Mouse (Mus musculus) brown adipose tissue, adult 24 weeks (tissue): Measurements from ENCODE around the gene Cacna1c. TPM values are rescaled to one million over a fixed set of nuclear protein-coding genes. Genes with fewer than 3 reads are reported as not detected.

Experiments used
- H3K27ac ChIP-seq: fragments of 200-500 bp; replicated peaks from 2 replicates; pipeline ENCODE4 v1.5.1; 2012; ENCODE audit warnings: low read depth, mild to moderate bottlenecking, low read length
- H3K4me1 ChIP-seq: fragments of 200-500 bp; 2 replicates; pipeline ENCODE4 v1.6.1; 2012; ENCODE audit warnings: low read length, mixed read lengths; ENCODE audit not compliant: control insufficient read depth, insufficient read depth, insufficient read length
- H3K4me3 ChIP-seq: fragments of 200-500 bp; 2 replicates; pipeline ENCODE4 v1.5.1; 2012; ENCODE audit warnings: low read depth, mild to moderate bottlenecking, low read length, moderate library complexity; ENCODE audit not compliant: insufficient read depth
- polyA plus RNA-seq: library from polyadenylated mRNA; stranded (reverse); fragments of >200 nt; gene quantifications from 2 replicates; pipeline ENCODE4 v1.2.4, GENCODE M21; 2012; ENCODE audit not compliant: missing spikeins, insufficient read depth, insufficient read length

Cacna1c gene
- polyA plus RNA-seq, 1 experiment: 0.48 TPM

DNA sequence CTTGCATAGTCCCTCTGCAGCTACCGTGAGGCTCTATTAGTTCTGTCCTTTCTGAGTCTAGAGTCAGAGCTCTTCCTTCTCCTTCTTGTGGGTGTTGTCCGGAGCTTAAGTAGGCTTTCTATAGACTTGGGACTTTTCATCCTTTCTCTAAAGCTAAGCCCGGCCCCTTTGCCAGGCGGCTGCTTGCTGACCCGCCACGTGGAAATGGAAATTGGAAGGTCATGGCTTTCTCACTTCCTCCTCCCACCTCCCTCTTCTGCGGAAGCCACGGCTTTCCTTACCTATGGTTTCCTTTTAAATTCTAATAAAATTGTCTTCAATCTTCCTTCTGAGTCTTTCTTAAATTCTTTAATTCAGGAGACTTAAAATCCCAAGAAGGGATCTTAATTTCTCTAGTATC is 148.9 kb downstream of the Cacna1c start:
- H3K4me1 ChIP-seq: no peaks in the 10 kb centered on the region
- no peak overlapping the region for H3K27ac ChIP-seq
- H3K4me3 ChIP-seq: no peak overlapping the region

- no peaks in the 10 kb centered on the region for H3K4me1 ChIP-seq
- H3K4me3 ChIP-seq: no peak overlapping the region
- no peak overlapping the region for H3K27ac ChIP-seq
Observed at GRCm38 (mm10) chr6:119045498-119045897, 150.7 kb downstream of the Cacna1c start.

DNA sequence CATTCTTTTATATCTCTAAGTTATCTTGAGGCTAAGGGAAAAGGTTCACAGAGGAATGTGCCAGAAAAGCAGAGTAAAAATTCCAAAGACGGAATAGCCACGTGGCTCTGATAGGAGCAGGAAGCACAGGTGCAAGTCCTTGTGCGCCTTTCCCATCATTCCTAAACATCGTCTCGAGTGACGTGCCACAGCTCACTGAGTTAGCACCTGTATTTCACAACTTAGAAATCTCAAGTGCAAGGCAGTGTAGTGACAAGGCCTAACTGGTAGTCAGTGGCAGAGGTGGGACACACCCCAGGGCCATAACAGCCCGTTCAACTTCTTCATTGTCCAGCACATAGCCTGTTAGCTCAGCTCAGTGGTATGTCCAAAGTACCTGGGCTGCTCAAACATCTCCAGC is 152.1 kb downstream of the Cacna1c start:
- Histone ChIP-seq H3K27ac (no peak overlapping the region), H3K4me3 (no peak overlapping the region), H3K4me1 (no peaks in the 10 kb centered on the region)

- H3K4me1 ChIP-seq: no peaks in the 10 kb centered on the region
- no peak overlapping the region for H3K4me3 ChIP-seq
- no peak overlapping the region for H3K27ac ChIP-seq
Observed at GRCm38 (mm10) chr6:119042803-119043202, 153.4 kb downstream of the Cacna1c start.

GRCm38 (mm10) chr6:119040961-119041360 is 155.3 kb downstream of the Cacna1c start:
- Histone ChIP-seq H3K4me1 (no peaks in the 10 kb centered on the region), H3K27ac (no peak overlapping the region), H3K4me3 (no peak overlapping the region)

- no peak overlapping the region for H3K27ac ChIP-seq
- no peaks in the 10 kb centered on the region for H3K4me1 ChIP-seq
- no peak overlapping the region for H3K4me3 ChIP-seq
Observed at GRCm38 (mm10) chr6:119039815-119040214, 156.4 kb downstream of the Cacna1c start.

DNA sequence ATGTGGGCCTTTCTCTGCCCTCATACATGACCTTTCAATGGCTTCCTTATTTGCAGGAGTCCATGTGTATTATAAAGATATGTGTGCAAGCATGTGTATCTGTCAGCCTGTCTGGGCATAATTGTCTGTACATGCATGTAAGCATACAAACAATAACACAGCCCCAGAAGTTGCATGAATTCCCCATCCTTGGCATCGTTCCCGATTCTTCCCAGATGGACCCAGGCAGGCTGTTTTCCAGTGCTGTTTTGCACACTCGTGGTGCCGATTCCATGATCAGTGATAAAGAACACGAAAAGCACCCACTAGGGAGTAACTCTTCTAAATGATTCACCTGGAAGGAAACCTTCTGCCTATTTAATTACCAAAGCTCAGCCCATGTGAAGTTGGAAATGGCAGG is 156.9 kb downstream of the Cacna1c start:
- H3K27ac ChIP-seq: no peak overlapping the region
- no peak overlapping the region for H3K4me3 ChIP-seq
- no peaks in the 10 kb centered on the region for H3K4me1 ChIP-seq

DNA sequence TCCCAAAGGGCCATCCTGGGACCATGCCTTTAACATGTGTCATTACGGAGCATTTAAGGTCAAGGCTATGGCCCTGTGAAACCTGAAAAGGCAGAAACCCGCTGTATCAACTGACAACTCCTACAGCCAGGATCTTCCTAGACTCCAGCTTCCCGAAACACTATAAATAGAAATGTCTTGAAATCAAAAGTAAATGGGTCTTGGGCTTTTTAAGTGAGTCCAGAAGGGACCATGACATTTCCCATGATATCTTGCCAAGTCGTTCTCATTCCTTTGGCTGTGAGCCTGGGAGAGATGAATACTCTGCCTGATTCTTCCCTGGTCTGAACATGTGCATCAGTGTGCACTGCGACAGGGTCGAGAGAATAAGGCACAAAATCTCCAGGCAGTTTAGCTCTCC is 158.4 kb downstream of the Cacna1c start:
- H3K4me1 ChIP-seq: no peaks in the 10 kb centered on the region
- H3K27ac ChIP-seq: peak overlapping the region; percentile 41; the same call in 1 of the 2 replicates
- no peak overlapping the region for H3K4me3 ChIP-seq

DNA sequence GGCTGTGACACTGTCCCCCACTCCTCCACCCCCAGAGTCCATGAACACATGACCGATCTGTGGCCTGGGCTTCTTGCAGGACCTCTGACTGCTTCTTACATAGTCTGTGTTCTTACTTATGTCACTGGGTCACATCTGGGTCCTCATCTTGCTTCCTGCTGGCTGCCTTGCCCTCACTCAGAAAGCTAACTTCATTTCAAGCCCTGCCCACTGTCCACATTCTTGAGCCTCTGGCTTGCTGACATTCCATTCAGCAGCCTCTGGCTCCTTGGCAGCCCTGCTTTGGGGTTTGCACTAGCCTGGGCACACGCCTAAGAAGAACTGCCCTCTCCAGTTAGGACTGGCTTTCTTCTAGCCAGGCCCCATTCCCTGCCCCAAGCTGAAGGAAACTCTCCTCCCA is 159.2 kb downstream of the Cacna1c start:
- no peak overlapping the region for H3K4me3 ChIP-seq
- H3K4me1 ChIP-seq: no peaks in the 10 kb centered on the region
- no peak overlapping the region for H3K27ac ChIP-seq

- Histone ChIP-seq H3K4me1 (no peaks in the 10 kb centered on the region), H3K4me3 (no peak overlapping the region), H3K27ac (no peak overlapping the region)
Observed at GRCm38 (mm10) chr6:119035361-119035760, 160.9 kb downstream of the Cacna1c start.

GRCm38 (mm10) chr6:119034947-119035346 is 161.3 kb downstream of the Cacna1c start:
- Histone ChIP-seq H3K4me3 (no peak overlapping the region), H3K27ac (no peak overlapping the region), H3K4me1 (no peaks in the 10 kb centered on the region)

DNA sequence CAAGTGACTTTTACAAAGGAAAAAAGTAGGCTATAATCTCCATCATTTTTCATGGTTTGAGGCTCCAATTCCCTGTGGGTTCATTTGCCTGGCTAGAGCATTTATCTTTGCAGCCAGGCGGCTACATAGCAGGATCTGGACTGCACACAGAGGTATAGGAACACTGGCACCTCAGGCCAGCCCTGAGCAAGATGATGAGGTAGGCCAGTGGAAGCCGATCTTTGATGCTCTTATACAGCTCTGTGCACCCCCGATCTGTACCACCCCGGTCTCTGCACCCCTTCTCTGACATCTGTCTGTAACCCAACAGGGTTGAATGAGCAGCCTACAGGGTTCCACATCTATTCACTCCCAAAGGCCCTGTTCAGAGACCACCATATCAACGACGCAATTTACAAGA is 168.3 kb downstream of the Cacna1c start:
- no peak overlapping the region for H3K4me3 ChIP-seq

GRCm38 (mm10) chr6:119022850-119023249 is 173.4 kb downstream of the Cacna1c start:
- Histone ChIP-seq H3K4me1 (no peaks in the 10 kb centered on the region), H3K27ac (no peak overlapping the region), H3K4me3 (no peak overlapping the region)

More for the DNA sequence above, 168.3 kb downstream of the Cacna1c start:
- Histone ChIP-seq H3K27ac (no peak overlapping the region), H3K4me1 (no peaks in the 10 kb centered on the region)

DNA sequence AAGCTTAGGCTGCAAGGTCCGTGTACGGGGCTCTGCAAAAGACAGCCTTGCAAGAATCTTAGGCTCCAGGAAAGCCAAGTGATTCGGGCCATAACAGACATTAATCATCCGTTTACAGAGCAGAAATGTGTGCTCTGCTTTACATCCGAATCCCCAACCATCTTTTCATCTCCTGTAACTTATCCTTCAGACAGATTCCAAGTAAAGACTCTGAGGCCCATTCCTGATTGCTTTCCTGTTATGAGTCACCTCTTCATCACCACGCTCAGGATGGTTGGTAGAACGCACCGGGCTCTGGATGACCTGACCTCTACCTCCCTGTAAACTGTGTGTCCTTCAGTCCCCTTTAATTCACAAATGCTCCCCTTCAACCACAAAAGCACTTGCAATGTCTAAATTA is 175.0 kb downstream of the Cacna1c start:
- H3K4me1 ChIP-seq: no peaks in the 10 kb centered on the region
- H3K27ac ChIP-seq: no peak overlapping the region
- no peak overlapping the region for H3K4me3 ChIP-seq

DNA sequence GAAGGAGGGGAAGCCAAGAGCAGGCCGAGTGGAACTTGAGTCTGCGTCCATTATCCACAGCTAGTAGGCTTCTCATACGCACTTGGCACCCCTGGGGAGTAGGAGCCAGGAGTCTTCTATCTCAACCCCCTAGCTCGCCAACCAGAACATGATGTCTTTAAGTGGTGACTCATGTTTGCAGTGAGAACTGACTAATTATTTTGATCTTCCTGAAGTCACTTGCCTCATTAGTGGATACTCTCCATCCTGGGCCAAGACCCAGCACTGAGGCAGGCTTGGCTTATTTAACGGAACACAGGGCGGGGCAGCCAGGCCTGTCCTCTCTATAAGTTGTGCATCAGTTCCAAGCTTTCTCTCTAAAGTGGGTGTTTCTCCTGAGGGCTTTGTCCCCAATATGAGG is 177.3 kb downstream of the Cacna1c start:
- Histone ChIP-seq H3K4me3 (no peak overlapping the region), H3K4me1 (no peaks in the 10 kb centered on the region), H3K27ac (no peak overlapping the region)

DNA sequence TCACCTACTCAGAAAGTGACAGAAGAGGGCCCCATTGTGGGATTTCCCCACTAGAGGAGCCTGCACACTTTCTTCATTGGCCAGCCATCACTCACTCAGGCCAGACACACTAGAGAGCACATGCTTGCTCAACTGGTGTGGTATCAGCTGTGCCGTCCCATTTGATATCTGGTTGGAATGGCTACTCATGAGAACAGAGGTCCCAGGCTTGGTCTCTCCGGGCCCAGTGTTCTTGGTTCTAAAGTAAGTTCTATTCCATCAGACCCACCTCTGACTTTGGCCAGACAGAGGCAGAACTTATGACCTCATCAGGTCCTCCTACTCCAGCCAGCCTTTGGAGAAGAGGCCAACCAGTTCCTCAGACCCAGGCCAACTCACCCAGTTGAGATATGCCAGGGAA is 178.0 kb downstream of the Cacna1c start:
- no peak overlapping the region for H3K27ac ChIP-seq
- H3K4me3 ChIP-seq: no peak overlapping the region
- H3K4me1 ChIP-seq: no peaks in the 10 kb centered on the region

DNA sequence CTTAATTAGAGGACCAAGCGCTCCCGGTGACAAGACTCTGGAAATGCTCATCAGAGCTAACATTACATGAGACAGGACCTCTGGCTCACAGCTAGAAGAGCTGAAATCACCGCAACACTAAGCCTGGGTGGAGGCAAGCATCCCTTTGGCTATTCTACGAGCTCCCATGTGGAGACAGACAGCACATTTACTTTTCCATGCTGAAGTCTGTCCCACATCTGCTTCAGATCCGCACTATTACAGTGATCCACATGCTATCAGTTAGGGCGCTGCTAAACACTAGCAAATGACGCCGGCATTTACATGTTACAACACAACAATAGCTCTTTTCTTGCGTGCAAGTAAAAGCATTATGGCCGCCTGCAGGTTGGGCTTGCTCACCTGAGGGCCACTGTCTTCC is 178.7 kb downstream of the Cacna1c start:
- Histone ChIP-seq H3K4me3 (no peak overlapping the region), H3K27ac (no peak overlapping the region), H3K4me1 (no peaks in the 10 kb centered on the region)
